Mouse (Mus musculus): ENCODE data around the gene Ak2. TPM values are rescaled to one million over a fixed set of nuclear protein-coding genes. Genes with fewer than 3 reads are reported as not detected.

Ak2 gene
- polyA plus RNA-seq, 1 experiment from 2014 or later = 552 TPM

DNA sequence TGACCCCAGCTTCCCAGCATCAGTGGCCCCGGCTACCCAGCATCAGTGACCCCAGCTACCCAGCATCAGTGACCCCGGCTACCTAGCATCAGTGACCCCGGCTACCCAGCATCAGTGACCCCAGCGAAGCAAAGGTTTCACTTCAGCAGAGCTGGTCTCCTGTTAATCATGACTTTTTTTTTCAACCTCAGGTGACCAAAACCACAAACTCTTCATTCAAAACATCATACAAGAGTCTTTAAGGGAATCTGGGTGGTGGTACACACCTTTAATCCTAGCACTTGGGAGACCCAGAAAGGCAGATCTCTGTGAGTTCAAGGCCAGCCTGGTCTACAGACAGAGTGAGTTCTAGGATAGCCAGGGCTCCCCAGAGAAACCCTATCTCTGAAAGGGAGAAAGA is 39.0 kb downstream of the Ak2 start:
- peaks cover 5% of the 10 kb centered on the region for H3K4me1 ChIP-seq (replicated peaks; ENCODE audit: control insufficient read depth, insufficient read depth, low read length)
- H3K9ac ChIP-seq (ENCODE audit: low read depth, low read length) = no peak overlapping the region
- no peak overlapping the region for H3K27ac ChIP-seq (ENCODE audit: low read depth, low read length)
- H3K9me3 ChIP-seq (ENCODE audit: control insufficient read depth) = no peaks in the 10 kb centered on the region
- 92% methylated on average over 4 of the region's 4 CpGs for WGBS
- ATAC-seq = no peak
- H3K27me3 ChIP-seq (replicated peaks; ENCODE audit: control insufficient read depth, insufficient read depth, low read length) = no peaks in the 10 kb centered on the region
- no peaks in the 10 kb centered on the region for H3K36me3 ChIP-seq (ENCODE audit: control insufficient read depth, insufficient read depth)
- H3K4me2 ChIP-seq (replicated peaks; ENCODE audit: low read depth) = no peak overlapping the region
- no peak overlapping the region for H3K4me3 ChIP-seq (ENCODE audit: low read depth, low read length)
- no peak for TF ChIP-seq CTCF (IDR thresholded peaks at IDR 0.05; ENCODE audit: low read depth)

DNA sequence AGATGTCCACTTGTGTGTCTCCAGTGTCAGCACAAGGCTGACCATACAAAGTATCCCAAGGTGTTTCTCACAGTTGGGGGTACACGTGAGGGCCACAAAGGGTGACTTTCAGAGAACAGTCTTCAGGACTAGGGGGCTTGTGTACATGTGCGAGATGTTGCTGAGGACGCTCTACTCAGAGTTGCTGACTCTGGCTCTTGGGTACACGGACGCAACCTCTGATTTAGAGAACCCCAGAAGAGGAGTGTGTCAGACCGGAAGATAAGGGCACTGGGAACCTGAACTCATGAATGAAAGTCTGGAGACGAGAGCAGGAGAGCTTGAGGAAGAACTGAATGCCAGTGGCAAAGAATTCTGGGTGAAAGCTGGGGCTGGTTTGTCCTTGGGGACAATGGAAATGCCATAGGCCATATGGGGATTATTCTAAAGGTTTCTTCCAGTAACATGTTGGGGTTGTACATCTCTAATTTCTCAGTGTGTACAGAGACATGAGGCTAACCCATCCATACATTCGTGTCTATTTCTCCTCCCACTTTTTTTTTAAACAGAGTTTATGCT is 39.7 kb downstream of the Ak2 start:
- 83% methylated on average over 8 of the region's 8 CpGs for WGBS
- H3K9ac ChIP-seq (ENCODE audit: low read depth, low read length) = no peak overlapping the region
- no peak for TF ChIP-seq CTCF (IDR thresholded peaks at IDR 0.05; ENCODE audit: low read depth)
- no peak overlapping the region for H3K27ac ChIP-seq (ENCODE audit: low read depth, low read length)
- ATAC-seq = no peak
- peaks cover 5% of the 10 kb centered on the region for H3K4me1 ChIP-seq (replicated peaks; ENCODE audit: control insufficient read depth, insufficient read depth, low read length)
- H3K27me3 ChIP-seq (replicated peaks; ENCODE audit: control insufficient read depth, insufficient read depth, low read length) = no peaks in the 10 kb centered on the region
- no peak overlapping the region for H3K4me2 ChIP-seq (replicated peaks; ENCODE audit: low read depth)
- no peak overlapping the region for H3K4me3 ChIP-seq (ENCODE audit: low read depth, low read length)
- no peaks in the 10 kb centered on the region for H3K36me3 ChIP-seq (ENCODE audit: control insufficient read depth, insufficient read depth)
- no peaks in the 10 kb centered on the region for H3K9me3 ChIP-seq (ENCODE audit: control insufficient read depth)

DNA sequence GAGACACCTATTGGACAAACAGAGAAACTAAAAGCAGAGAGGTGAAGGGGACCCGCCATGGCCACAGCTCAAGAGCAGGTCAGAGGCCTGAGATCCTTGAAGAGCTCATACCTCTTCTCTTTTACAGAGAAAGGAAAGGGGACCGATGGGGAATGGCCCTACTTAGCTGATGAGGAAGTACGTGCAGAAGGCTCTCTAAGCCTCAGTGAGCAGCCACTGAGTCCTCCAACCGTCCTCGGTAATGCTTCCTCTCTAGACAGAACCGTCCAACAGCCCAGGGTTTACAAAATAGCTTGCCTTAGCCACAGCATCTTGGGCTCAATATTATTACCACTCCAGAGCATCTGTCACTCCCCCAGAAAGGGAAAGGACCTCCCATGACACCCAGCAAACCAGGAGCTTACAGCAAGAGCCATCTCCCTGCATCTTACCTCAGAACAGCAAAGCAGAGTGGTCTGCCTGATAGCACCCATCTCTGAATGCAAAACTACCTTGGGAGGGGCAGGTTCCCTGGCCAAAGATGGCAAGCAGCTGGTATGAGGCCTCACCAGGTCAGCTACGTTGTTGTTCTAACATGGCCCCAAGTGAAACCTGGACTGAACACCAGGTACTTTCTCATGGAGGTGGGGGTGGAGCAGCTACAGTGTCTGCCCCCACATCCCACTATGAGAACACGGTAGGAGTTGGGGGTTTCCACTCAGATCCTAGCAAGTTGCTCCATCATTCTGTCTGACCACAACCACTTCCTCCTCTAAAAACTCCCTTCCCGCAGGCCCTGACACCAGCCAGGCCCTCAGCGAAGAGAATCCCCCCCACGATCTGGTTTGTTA is 40.6 kb downstream of the Ak2 start:
- Histone ChIP-seq H3K9ac (ENCODE audit: low read depth, low read length) (no peak overlapping the region), H3K4me2 (replicated peaks; ENCODE audit: low read depth) (no peak overlapping the region), H3K4me1 (replicated peaks; ENCODE audit: control insufficient read depth, insufficient read depth, low read length) (peaks cover 5% of the 10 kb centered on the region), H3K27me3 (replicated peaks; ENCODE audit: control insufficient read depth, insufficient read depth, low read length) (no peaks in the 10 kb centered on the region), H3K9me3 (ENCODE audit: control insufficient read depth) (no peaks in the 10 kb centered on the region), H3K36me3 (ENCODE audit: control insufficient read depth, insufficient read depth) (no peaks in the 10 kb centered on the region), H3K27ac (ENCODE audit: low read depth, low read length) (no peak overlapping the region), H3K4me3 (ENCODE audit: low read depth, low read length) (no peak overlapping the region)
- TF ChIP-seq CTCF (IDR thresholded peaks at IDR 0.05; ENCODE audit: low read depth) = no peak
- 74% methylated on average over 11 of the region's 11 CpGs for WGBS
- no peak for ATAC-seq

DNA sequence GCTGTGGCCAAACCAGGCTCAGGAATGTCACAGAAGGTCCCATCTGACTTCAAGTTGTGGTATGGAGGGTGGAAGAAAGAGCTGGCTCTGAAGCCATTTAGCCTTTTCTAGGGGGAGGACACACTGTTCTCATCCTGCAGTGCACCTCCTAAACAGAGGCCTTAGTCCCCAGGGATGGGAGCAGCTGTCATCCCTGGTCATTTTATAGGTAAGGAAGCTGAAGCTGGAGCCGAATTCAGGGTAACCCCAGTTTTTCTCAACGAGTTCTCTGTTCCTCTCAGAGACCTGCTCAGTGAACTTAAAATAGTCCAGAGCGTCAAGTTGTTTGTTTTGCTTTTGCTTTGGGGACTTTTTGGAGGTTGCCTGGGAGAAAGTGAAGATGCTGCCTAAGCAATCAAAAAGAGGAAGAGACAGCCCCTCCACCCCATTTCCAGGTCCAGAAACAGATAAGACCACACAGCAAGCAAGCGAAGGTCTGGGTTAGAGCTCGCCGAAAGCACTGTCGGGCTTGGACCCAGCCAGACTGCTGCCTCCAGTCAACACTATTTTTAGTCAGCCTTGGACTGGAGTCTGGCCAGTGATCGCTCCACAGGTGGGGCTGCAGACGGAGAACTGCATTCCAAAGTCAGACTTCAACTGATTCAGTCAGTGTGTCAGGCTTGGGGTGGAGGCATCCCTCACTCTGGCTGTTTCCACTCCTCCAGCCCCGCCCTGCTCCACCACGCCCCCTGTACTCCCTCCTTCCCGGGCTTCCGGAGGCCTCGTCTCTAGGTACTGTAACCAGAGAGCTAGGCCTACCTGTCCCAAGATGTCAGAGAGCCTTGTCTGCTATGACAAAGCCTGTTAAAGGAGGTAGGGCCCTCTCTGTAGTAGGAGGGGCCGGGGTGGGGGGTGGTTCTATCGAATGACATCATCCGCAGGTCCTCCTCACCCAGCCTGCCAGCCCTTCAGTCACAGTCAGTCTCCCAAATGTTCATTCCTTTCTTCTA is 41.5 kb downstream of the Ak2 start:
- Histone ChIP-seq H3K27ac (ENCODE audit: low read depth, low read length) (no peak overlapping the region), H3K9ac (ENCODE audit: low read depth, low read length) (no peak overlapping the region)
- WGBS = 18% methylated on average over 17 of the region's 17 CpGs

DNA sequence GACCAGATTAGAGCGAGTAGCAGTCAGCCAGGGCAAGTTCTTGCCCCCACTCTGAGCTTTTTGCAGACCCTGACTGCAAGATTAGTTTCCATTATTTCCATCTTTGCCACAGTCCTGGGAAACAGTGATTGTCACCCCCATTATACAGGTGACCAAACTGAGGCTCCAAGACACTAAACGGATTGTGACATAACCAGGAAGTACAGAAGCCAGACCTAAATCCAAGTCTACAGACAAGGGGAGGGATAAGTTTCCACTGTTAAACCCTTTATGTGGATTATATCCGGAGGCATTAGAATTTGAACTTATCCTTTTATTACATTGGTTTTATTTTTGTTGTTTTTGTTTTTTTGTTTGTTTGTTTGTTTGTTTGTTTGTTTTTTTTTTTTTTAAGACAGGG is 42.5 kb downstream of the Ak2 start:
- peaks cover 5% of the 10 kb centered on the region for H3K4me1 ChIP-seq (replicated peaks; ENCODE audit: control insufficient read depth, insufficient read depth, low read length)
- H3K9me3 ChIP-seq (ENCODE audit: control insufficient read depth) = no peaks in the 10 kb centered on the region
- H3K27ac ChIP-seq (ENCODE audit: low read depth, low read length) = no peak overlapping the region
- H3K36me3 ChIP-seq (ENCODE audit: control insufficient read depth, insufficient read depth) = no peaks in the 10 kb centered on the region
- no peak overlapping the region for H3K9ac ChIP-seq (ENCODE audit: low read depth, low read length)
- 92% methylated on average over 3 of the region's 3 CpGs for WGBS
- H3K4me2 ChIP-seq (replicated peaks; ENCODE audit: low read depth) = no peak overlapping the region
- no peaks in the 10 kb centered on the region for H3K27me3 ChIP-seq (replicated peaks; ENCODE audit: control insufficient read depth, insufficient read depth, low read length)
- TF ChIP-seq CTCF (IDR thresholded peaks at IDR 0.05; ENCODE audit: low read depth) = no peak
- H3K4me3 ChIP-seq (ENCODE audit: low read depth, low read length) = no peak overlapping the region
- no peak for ATAC-seq

More for the DNA sequence above, 41.5 kb downstream of the Ak2 start:
- TF ChIP-seq CTCF (IDR thresholded peaks at IDR 0.05; ENCODE audit: low read depth) = peak; percentile 29
- Histone ChIP-seq H3K36me3 (ENCODE audit: control insufficient read depth, insufficient read depth) (no peaks in the 10 kb centered on the region), H3K4me3 (ENCODE audit: low read depth, low read length) (no peak overlapping the region), H3K4me1 (replicated peaks; ENCODE audit: control insufficient read depth, insufficient read depth, low read length) (peaks cover 5% of the 10 kb centered on the region), H3K27me3 (replicated peaks; ENCODE audit: control insufficient read depth, insufficient read depth, low read length) (no peaks in the 10 kb centered on the region), H3K9me3 (ENCODE audit: control insufficient read depth) (no peaks in the 10 kb centered on the region), H3K4me2 (replicated peaks; ENCODE audit: low read depth) (peak overlapping the region; percentile 46)
- ATAC-seq = peak; percentile 77
